Mouse (Mus musculus): ENCODE results near the gene Prnd. TPM values are rescaled to one million over a fixed set of nuclear protein-coding genes. Genes with fewer than 3 reads are reported as not detected.

Prnd gene
- total and polyA plus RNA-seq, 3 experiments, result 0.76 to 11.4 (median 5.6) TPM

DNA sequence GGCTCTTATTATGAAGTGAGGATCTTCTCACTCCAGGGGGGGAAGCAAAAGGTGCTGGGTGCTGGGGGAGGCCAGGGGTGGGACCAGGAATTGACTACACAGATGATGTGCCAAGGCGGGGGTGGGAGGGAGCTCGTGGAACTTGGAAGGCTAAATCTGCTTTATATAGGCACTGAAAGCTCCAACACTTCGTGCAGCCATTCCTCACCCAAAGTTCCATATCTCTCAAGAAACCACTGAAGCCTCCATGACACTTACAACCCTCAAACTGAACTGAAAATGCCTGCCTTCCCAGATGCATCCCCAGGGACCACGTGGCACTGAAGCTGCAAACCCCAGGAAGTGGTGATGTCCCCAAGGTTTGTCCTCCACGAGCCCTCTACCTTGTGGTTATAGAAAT lies 53.3 kb downstream of the Prnd start:
- dilution Hi-C loops (cut with MboI; ENCODE audit: extremely low pct_ligation_motif_present, extremely low pct_unique_long_range_greater_than_20kb, low sequenced_read_pairs) (no loop called here), in situ Hi-C loops (cut with MboI; ENCODE audit: low pct_ligation_motif_present, low pct_unique_long_range_greater_than_20kb, low sequenced_read_pairs) (loop anchor here (5.0 to 10.0 kb wide), 2 partner anchors 58 to 111 kb away; no protein-coding TSS in a partner anchor)
- peak overlapping the region; percentile 97 for H3K27ac ChIP-seq (ENCODE audit: insufficient read depth, low read depth)
- H3K79me2 ChIP-seq (replicated peaks; ENCODE audit: control insufficient read depth, extremely low read depth, insufficient read depth, poor library complexity, severe bottlenecking), result no peaks in the 10 kb centered on the region
- DNase-seq (ENCODE audit: extremely low read depth), result peak; percentile 67
- no peak for TF ChIP-seq ZMIZ1 (IDR thresholded peaks at IDR 0.05; ENCODE audit: low read depth, low read length)
- TF ChIP-seq NELFE (IDR thresholded peaks at IDR 0.05; ENCODE audit: low read depth, low read length), result no peak
- TF ChIP-seq MAZ (IDR thresholded peaks at IDR 0.05; ENCODE audit: low read depth, low read length), result peak; percentile 63; the same call in 1 of the 2 replicates
- no peak for TF ChIP-seq NRF1 (IDR thresholded peaks at IDR 0.05; ENCODE audit: low read depth, low read length)
- TF ChIP-seq JUN (IDR thresholded peaks at IDR 0.05; ENCODE audit: insufficient read depth, low read depth, low read length), result no peak
- no peak; the same call in 1 of the 2 replicates for TF ChIP-seq USF1 (IDR thresholded peaks at IDR 0.05; ENCODE audit: low read depth, low read length)
- TF ChIP-seq UBTF (IDR thresholded peaks at IDR 0.05; ENCODE audit: low read depth, low read length), result no peak
- TF ChIP-seq SMC3 (IDR thresholded peaks at IDR 0.05; ENCODE audit: low read depth, low read length), result no peak
- TF ChIP-seq SIN3A (IDR thresholded peaks at IDR 0.05; ENCODE audit: low read length), result peak; percentile 44; the same call in 1 of the 2 replicates
- TF ChIP-seq IRF4 (IDR thresholded peaks at IDR 0.05; ENCODE audit: low read depth, low read length), result peak; percentile 55; the same call in 1 of the 2 replicates
- TF ChIP-seq E2F4 (IDR thresholded peaks at IDR 0.05; ENCODE audit: insufficient replicate concordance, low read depth, low read length), result no peak
- 0 out of 2 replicates have a peak, but pooled peaks have one; percentile 26 for TF ChIP-seq MAFK (IDR thresholded peaks at IDR 0.05; ENCODE audit: insufficient replicate concordance, low read length)
- peak; percentile 50 for TF ChIP-seq BHLHE40 (IDR thresholded peaks at IDR 0.05; ENCODE audit: low read depth, low read length)
- TF ChIP-seq CTCF (conservative IDR thresholded peaks at IDR 0.05 in 1 of 2, IDR thresholded peaks at IDR 0.05 in 1 of 2; ENCODE audit: low read depth in 2 of 2, low read length in 2 of 2), result no peak
- TF ChIP-seq MEF2A (IDR thresholded peaks at IDR 0.05; ENCODE audit: borderline replicate concordance, low read depth, low read length), result peak; percentile 12; the same call in 1 of the 2 replicates
- peak; percentile 62; the same call in 1 of the 2 replicates for TF ChIP-seq EP300 (IDR thresholded peaks at IDR 0.05; ENCODE audit: low read length)
- no peak for TF ChIP-seq RAD21 (IDR thresholded peaks at IDR 0.05; ENCODE audit: low read depth, low read length)
- no peak for TF ChIP-seq TCF12 (IDR thresholded peaks at IDR 0.05; ENCODE audit: low read depth, low read length)
- TF ChIP-seq ZKSCAN1 (IDR thresholded peaks at IDR 0.05; ENCODE audit: borderline replicate concordance, low read depth, low read length), result no peak
- no peak for TF ChIP-seq RCOR1 (conservative IDR thresholded peaks at IDR 0.05; ENCODE audit: low read depth, low read length)
- TF ChIP-seq CHD2 (IDR thresholded peaks at IDR 0.05; ENCODE audit: low read length), result no peak
- no peak for TF ChIP-seq HCFC1 (IDR thresholded peaks at IDR 0.05; ENCODE audit: low read depth, low read length)
- TF ChIP-seq PAX5 (IDR thresholded peaks at IDR 0.05; ENCODE audit: low read length), result no peak
- no peak for TF ChIP-seq ZNF384 (IDR thresholded peaks at IDR 0.05; ENCODE audit: low read depth, low read length)
- TF ChIP-seq ETS1 (conservative IDR thresholded peaks at IDR 0.05; ENCODE audit: low read depth, low read length), result peak; percentile 56
- TF ChIP-seq JUND (conservative IDR thresholded peaks at IDR 0.05; ENCODE audit: low read depth, low read length), result no peak
- peak; percentile 93 for TF ChIP-seq MAX (IDR thresholded peaks at IDR 0.05; ENCODE audit: low read length)
- peak; percentile 45; the same call in 1 of the 2 replicates for TF ChIP-seq MYC (IDR thresholded peaks at IDR 0.05; ENCODE audit: low read depth, low read length)
- TF ChIP-seq USF2 (conservative IDR thresholded peaks at IDR 0.05; ENCODE audit: low read depth, low read length), result 0 out of 2 replicates have a peak, but pooled peaks have one; percentile 19
- no peak for TF ChIP-seq ZC3H11A (IDR thresholded peaks at IDR 0.05; ENCODE audit: low read depth, low read length)
- 0 out of 2 replicates have a peak, but pooled peaks have one; percentile 34 for TF ChIP-seq KAT2A (IDR thresholded peaks at IDR 0.05; ENCODE audit: insufficient replicate concordance, low read length)
- TF ChIP-seq TBP (conservative IDR thresholded peaks at IDR 0.05; ENCODE audit: low read depth, low read length), result no peak
- TF ChIP-seq CHD1 (IDR thresholded peaks at IDR 0.05; ENCODE audit: low read depth, low read length), result no peak
- no peak for TF ChIP-seq POLR2A (IDR thresholded peaks at IDR 0.05; ENCODE audit: low read depth, low read length)
- TF ChIP-seq ELF1 (IDR thresholded peaks at IDR 0.05; ENCODE audit: low read depth, low read length), result peak; percentile 31; the same call in 1 of the 2 replicates
- peak; percentile 19; the same call in 1 of the 2 replicates for TF ChIP-seq MXI1 (IDR thresholded peaks at IDR 0.05; ENCODE audit: low read depth, low read length)
- peaks cover 63 to 84% of the 10 kb centered on the region in 2 experiments for H3K36me3 ChIP-seq (replicated peaks in 1 of 2; ENCODE audit: control insufficient read depth in 1 of 2, insufficient read depth in 1 of 2, low read length in 1 of 2)
- no peaks in the 10 kb centered on the region for H3K27me3 ChIP-seq (replicated peaks)
- peak overlapping the region; percentile 45; the same call in 1 of the 2 replicates for H3K4me2 ChIP-seq (ENCODE audit: insufficient read depth, low read depth, poor library complexity, severe bottlenecking)
- 0 out of 2 replicates have a peak overlapping the region, but pooled peaks have one; percentile 28 for H3K9ac ChIP-seq (ENCODE audit: insufficient read depth, low read depth)
- no peaks in the 10 kb centered on the region for H3K9me3 ChIP-seq (replicated peaks; ENCODE audit: low read length)
- peak overlapping the region in 1 of 3 experiments; percentile 14 for H3K4me3 ChIP-seq (replicated peaks in 1 of 3; ENCODE audit: low read depth in 2 of 3, low read length in 2 of 3, poor library complexity in 1 of 3)
- H3K4me1 ChIP-seq (ENCODE audit: control insufficient read depth in 1 of 2, insufficient read depth in 2 of 2), result peaks cover 38 to 81% of the 10 kb centered on the region in 2 experiments

Data from CH12.LX (cell line).